Mouse (Mus musculus): ENCODE data around the gene Papola. TPM values are rescaled to one million over a fixed set of nuclear protein-coding genes. Genes with fewer than 3 reads are reported as not detected.

Papola gene
- polyA plus RNA-seq, 1 experiment from 2014 or later, result 104 TPM

DNA sequence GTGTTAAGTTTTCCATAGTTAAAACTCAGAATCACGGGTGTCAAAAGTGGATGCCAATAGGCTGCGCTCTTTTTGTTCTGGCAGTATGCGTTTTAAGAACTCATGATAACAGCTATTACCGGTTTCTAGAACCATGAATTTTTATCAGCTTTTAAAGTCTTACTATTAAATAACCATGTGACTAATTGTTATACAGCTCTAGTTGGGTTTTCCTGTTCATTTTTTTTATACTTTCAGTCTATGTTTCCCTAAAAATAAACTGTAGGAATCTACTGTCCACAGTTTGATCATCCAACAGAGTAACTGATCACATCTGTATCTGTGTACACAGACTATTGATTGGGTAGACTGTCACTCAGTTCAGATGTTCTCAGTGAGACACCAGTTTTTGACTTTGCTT lies 40.8 kb downstream of the Papola start:
- no peak overlapping the region for H3K27ac ChIP-seq (replicated peaks)
- H3K9me3 ChIP-seq (ENCODE audit: control insufficient read depth, low read length), result no peaks in the 10 kb centered on the region
- no peak for DNase-seq (ENCODE audit: low spot score)
- H3K4me1 ChIP-seq (replicated peaks; ENCODE audit: control insufficient read depth, insufficient read depth), result no peaks in the 10 kb centered on the region
- H3K27me3 ChIP-seq (ENCODE audit: control insufficient read depth, insufficient read depth, low read length), result no peaks in the 10 kb centered on the region
- no peak for ATAC-seq (ENCODE audit: low FRiP score, low TSS enrichment)
- peaks cover 32% of the 10 kb centered on the region for H3K36me3 ChIP-seq (ENCODE audit: control insufficient read depth, insufficient read depth, low read length)
- 89% methylated on average over 4 of the region's 4 CpGs for WGBS
- no peak overlapping the region for H3K4me3 ChIP-seq (ENCODE audit: low read depth, low read length)
- no peak overlapping the region for H3K4me2 ChIP-seq (replicated peaks; ENCODE audit: low read depth)
- no peak overlapping the region for H3K9ac ChIP-seq (ENCODE audit: low read length)
- TF ChIP-seq EP300 (optimal IDR thresholded peaks at IDR 0.05) (no peak), CTCF (IDR thresholded peaks at IDR 0.05; ENCODE audit: low read depth) (no peak)

DNA sequence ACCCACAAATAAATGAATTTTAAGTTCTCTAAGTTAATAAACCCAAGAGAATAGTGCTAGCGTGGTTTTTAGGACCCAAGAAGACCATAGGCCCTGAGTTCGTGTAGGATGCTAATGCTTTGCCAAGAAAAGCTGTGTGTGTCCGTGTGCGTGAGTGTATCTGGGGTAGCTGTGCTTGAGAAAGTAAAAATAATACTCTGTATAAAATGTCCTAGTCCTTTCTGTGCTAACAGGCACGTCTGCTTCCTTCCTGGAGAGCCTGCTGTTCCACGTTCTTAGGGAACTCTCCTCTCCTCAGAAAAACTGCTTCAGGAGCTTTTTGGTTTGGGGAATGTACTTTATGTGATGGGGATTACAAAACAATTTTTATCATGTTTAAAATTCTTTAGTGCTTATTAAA lies 48.0 kb downstream of the Papola start:
- H3K36me3 ChIP-seq (ENCODE audit: control insufficient read depth, insufficient read depth, low read length), result peaks cover 22% of the 10 kb centered on the region

DNA sequence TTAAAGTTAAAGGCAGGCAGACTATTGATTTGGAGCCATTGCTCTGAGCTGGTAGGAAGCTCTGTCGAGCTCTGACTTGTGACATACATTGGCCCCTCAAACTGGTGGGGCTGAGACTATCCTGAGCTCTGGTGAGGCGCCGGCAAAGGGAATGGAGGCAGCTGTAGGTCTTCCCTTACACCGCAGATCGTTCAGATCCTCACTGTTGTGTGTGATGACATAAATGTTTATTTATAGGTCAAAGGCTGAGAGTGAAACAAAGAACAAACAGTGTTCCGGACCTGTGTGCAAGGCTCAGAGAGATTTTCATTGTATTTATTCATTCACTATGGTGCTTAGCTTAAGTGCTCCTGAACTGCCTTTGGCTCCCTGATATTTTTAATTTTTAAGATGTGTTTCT lies 50.4 kb downstream of the Papola start:
- no peak for DNase-seq (ENCODE audit: low spot score)
- Histone ChIP-seq H3K9ac (ENCODE audit: low read length) (no peak overlapping the region), H3K4me1 (replicated peaks; ENCODE audit: control insufficient read depth, insufficient read depth) (no peaks in the 10 kb centered on the region), H3K27ac (replicated peaks) (no peak overlapping the region), H3K9me3 (ENCODE audit: control insufficient read depth, low read length) (no peaks in the 10 kb centered on the region), H3K4me3 (ENCODE audit: low read depth, low read length) (no peak overlapping the region), H3K4me2 (replicated peaks; ENCODE audit: low read depth) (no peak overlapping the region), H3K36me3 (ENCODE audit: control insufficient read depth, insufficient read depth, low read length) (peaks cover 9% of the 10 kb centered on the region), H3K27me3 (ENCODE audit: control insufficient read depth, insufficient read depth, low read length) (no peaks in the 10 kb centered on the region)
- ATAC-seq (ENCODE audit: low FRiP score, low TSS enrichment), result no peak
- 58% methylated on average over 6 of the region's 6 CpGs for WGBS
- TF ChIP-seq CTCF (IDR thresholded peaks at IDR 0.05; ENCODE audit: low read depth) (no peak), EP300 (optimal IDR thresholded peaks at IDR 0.05) (no peak)

More for the DNA sequence above, 48.0 kb downstream of the Papola start:
- 77% methylated on average over 6 of the region's 6 CpGs for WGBS
- no peak overlapping the region for H3K4me3 ChIP-seq (ENCODE audit: low read depth, low read length)
- H3K9me3 ChIP-seq (ENCODE audit: control insufficient read depth, low read length), result no peaks in the 10 kb centered on the region
- no peaks in the 10 kb centered on the region for H3K4me1 ChIP-seq (replicated peaks; ENCODE audit: control insufficient read depth, insufficient read depth)
- H3K27me3 ChIP-seq (ENCODE audit: control insufficient read depth, insufficient read depth, low read length), result no peaks in the 10 kb centered on the region
- TF ChIP-seq EP300 (optimal IDR thresholded peaks at IDR 0.05) (no peak), CTCF (IDR thresholded peaks at IDR 0.05; ENCODE audit: low read depth) (no peak)
- ATAC-seq (ENCODE audit: low FRiP score, low TSS enrichment), result no peak
- H3K9ac ChIP-seq (ENCODE audit: low read length), result no peak overlapping the region
- no peak overlapping the region for H3K4me2 ChIP-seq (replicated peaks; ENCODE audit: low read depth)
- no peak overlapping the region for H3K27ac ChIP-seq (replicated peaks)
- no peak for DNase-seq (ENCODE audit: low spot score)

DNA sequence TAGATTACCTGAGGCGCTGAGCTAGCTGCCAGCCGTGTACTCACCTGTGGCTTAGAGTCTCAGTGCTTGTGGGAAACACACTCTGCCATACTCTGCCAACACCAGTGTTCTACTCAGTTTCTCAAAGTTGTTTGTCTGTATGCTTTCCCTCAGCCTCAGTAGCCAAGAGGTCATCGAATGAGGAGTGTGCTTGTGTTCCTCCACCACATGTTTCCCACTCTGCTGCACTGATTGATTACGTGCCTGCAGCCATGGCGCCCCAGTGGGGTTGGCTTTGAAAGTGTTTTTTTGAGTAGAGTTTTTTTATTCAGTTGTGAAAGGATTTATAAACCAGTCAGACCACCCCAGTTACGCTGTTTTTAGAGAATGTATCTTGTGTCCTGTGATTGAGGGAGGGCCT lies 51.1 kb downstream of the Papola start:
- WGBS, result 73% methylated on average over 6 of the region's 6 CpGs
- no peaks in the 10 kb centered on the region for H3K9me3 ChIP-seq (ENCODE audit: control insufficient read depth, low read length)
- no peaks in the 10 kb centered on the region for H3K4me1 ChIP-seq (replicated peaks; ENCODE audit: control insufficient read depth, insufficient read depth)
- TF ChIP-seq CTCF (IDR thresholded peaks at IDR 0.05; ENCODE audit: low read depth) (no peak), EP300 (optimal IDR thresholded peaks at IDR 0.05) (no peak)
- H3K9ac ChIP-seq (ENCODE audit: low read length), result no peak overlapping the region
- DNase-seq (ENCODE audit: low spot score) (no peak), ATAC-seq (ENCODE audit: low FRiP score, low TSS enrichment) (no peak)
- peaks cover 7% of the 10 kb centered on the region; the same call in 1 of the 2 replicates for H3K36me3 ChIP-seq (ENCODE audit: control insufficient read depth, insufficient read depth, low read length)
- no peaks in the 10 kb centered on the region for H3K27me3 ChIP-seq (ENCODE audit: control insufficient read depth, insufficient read depth, low read length)
- H3K27ac ChIP-seq (replicated peaks), result no peak overlapping the region
- no peak overlapping the region for H3K4me2 ChIP-seq (replicated peaks; ENCODE audit: low read depth)
- H3K4me3 ChIP-seq (ENCODE audit: low read depth, low read length), result no peak overlapping the region

DNA sequence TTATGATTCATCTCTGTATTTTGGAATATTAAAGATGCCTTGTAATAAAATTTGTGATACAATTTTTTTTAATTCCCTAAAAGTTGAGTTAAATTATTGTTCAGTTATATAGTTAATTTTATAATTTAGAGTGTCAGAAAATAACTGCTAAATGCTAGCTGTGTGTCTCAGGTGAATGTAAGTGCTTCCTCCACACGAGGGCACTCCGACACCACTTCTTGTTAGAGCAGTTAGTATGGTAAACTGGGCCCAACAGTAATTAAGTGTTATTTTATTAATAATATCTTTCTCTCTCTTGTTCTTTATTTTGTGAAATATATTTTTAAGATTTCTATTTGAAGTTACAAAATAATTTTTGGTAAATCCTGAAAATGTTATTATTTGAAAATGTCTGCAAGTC lies 51.7 kb downstream of the Papola start:
- H3K4me2 ChIP-seq (replicated peaks; ENCODE audit: low read depth), result no peak overlapping the region
- TF ChIP-seq CTCF (IDR thresholded peaks at IDR 0.05; ENCODE audit: low read depth) (peak; percentile 72), EP300 (optimal IDR thresholded peaks at IDR 0.05) (no peak)
- DNase-seq (ENCODE audit: low spot score), result peak; percentile 44
- no peak overlapping the region for H3K9ac ChIP-seq (ENCODE audit: low read length)
- H3K27ac ChIP-seq (replicated peaks), result no peak overlapping the region
- H3K27me3 ChIP-seq (ENCODE audit: control insufficient read depth, insufficient read depth, low read length), result no peaks in the 10 kb centered on the region
- peaks cover 2% of the 10 kb centered on the region; the same call in 1 of the 2 replicates for H3K36me3 ChIP-seq (ENCODE audit: control insufficient read depth, insufficient read depth, low read length)
- 71% methylated on average over 2 of the region's 2 CpGs for WGBS
- no peaks in the 10 kb centered on the region for H3K9me3 ChIP-seq (ENCODE audit: control insufficient read depth, low read length)
- H3K4me3 ChIP-seq (ENCODE audit: low read depth, low read length), result no peak overlapping the region
- no peak for ATAC-seq (ENCODE audit: low FRiP score, low TSS enrichment)
- no peaks in the 10 kb centered on the region for H3K4me1 ChIP-seq (replicated peaks; ENCODE audit: control insufficient read depth, insufficient read depth)

DNA sequence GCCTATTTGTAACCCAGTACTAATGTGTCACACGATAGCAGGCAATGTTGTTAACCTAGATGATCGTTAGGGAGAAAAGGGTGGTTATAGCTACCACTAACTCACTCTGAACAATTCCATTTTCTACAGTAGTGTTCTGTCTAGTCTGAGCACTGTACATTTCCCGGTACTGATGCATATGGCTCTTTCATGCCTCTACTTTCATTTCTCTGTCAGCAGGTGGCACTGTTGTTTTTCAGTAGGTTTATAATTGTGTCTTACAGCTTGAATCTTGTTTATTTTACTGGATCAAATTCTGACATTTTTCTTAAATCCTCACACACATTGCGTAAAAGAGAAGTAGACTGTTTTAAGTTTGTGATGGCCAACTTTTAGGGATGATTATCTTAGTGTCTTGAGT lies 54.6 kb downstream of the Papola start:
- no peak overlapping the region for H3K27ac ChIP-seq (replicated peaks)
- H3K4me2 ChIP-seq (replicated peaks; ENCODE audit: low read depth), result no peak overlapping the region
- H3K4me1 ChIP-seq (replicated peaks; ENCODE audit: control insufficient read depth, insufficient read depth), result no peaks in the 10 kb centered on the region
- no peak overlapping the region for H3K9ac ChIP-seq (ENCODE audit: low read length)
- DNase-seq (ENCODE audit: low spot score) (no peak), ATAC-seq (ENCODE audit: low FRiP score, low TSS enrichment) (no peak)
- no peaks in the 10 kb centered on the region for H3K27me3 ChIP-seq (ENCODE audit: control insufficient read depth, insufficient read depth, low read length)
- H3K4me3 ChIP-seq (ENCODE audit: low read depth, low read length), result no peak overlapping the region
- TF ChIP-seq EP300 (optimal IDR thresholded peaks at IDR 0.05) (no peak), CTCF (IDR thresholded peaks at IDR 0.05; ENCODE audit: low read depth) (peak; percentile 74)
- 61% methylated on average over 4 of the region's 4 CpGs for WGBS
- no peaks in the 10 kb centered on the region for H3K9me3 ChIP-seq (ENCODE audit: control insufficient read depth, low read length)
- no peaks in the 10 kb centered on the region; the same call in 1 of the 2 replicates for H3K36me3 ChIP-seq (ENCODE audit: control insufficient read depth, insufficient read depth, low read length)
